Mouse (Mus musculus) lung, postnatal 0 days (tissue): ENCODE measurements at regions not wholly inside any gene's neighbourhood (a gene's known extent, or its start where the extent isn't known, plus 50 kb on each side); places are given as distances from the start of the nearest gene placed in this dataset.
"Not testable (repeated sequence)": the region's sequence is repeated elsewhere in the genome, so short reads cannot be mapped to it uniquely, and the experiment has no call there.

Source experiments
- ATAC-seq: fragments of 200-750 bp; cut with Nextera tagmentation; 2 replicates; pipeline ENCODE4 v1.8.0; 2017; ENCODE audit warnings: moderate library complexity
- DNase-seq: peaks from one replicate; pipeline ENCODE4 v3.0.0-alpha.2; 2016; ENCODE audit warnings: low spot score
- H3K27ac ChIP-seq: fragments of 300-500 bp; sonication (generic); 2 replicates; pipeline ENCODE4 v1.5.1; 2014; ENCODE audit warnings: antibody characterized with exemption, mild to moderate bottlenecking, low read length, mixed read lengths
- H3K27me3 ChIP-seq: fragments of 300-500 bp; sonication (generic); replicated peaks from 2 replicates; pipeline ENCODE4 v1.6.1; 2014; ENCODE audit warnings: low read length, mixed read lengths; ENCODE audit not compliant: insufficient read depth
- H3K36me3 ChIP-seq: fragments of 300-500 bp; sonication (generic); 2 replicates; pipeline ENCODE4 v1.6.1; 2014; ENCODE audit warnings: low read length, mixed read lengths; ENCODE audit not compliant: insufficient read depth
- H3K4me1 ChIP-seq: fragments of 300-500 bp; sonication (generic); 2 replicates; pipeline ENCODE4 v1.6.1; 2014; ENCODE audit warnings: antibody characterized with exemption, low read depth, low read length, mixed read lengths; ENCODE audit not compliant: insufficient read depth
- H3K4me2 ChIP-seq: fragments of 300-500 bp; sonication (generic); replicated peaks from 2 replicates; pipeline ENCODE4 v1.6.1; 2014; ENCODE audit warnings: low read depth, mild to moderate bottlenecking, low read length, moderate library complexity, mixed read lengths
- H3K4me3 ChIP-seq: fragments of 300-500 bp; sonication (generic); 2 replicates; pipeline ENCODE4 v1.5.1; 2014; ENCODE audit warnings: low read depth, low read length
- H3K9ac ChIP-seq: fragments of 300-500 bp; sonication (generic); replicated peaks from 2 replicates; pipeline ENCODE4 v1.6.1; 2014; ENCODE audit warnings: low read depth, mild to moderate bottlenecking
- H3K9me3 ChIP-seq: fragments of 300-500 bp; sonication (generic); 2 replicates; pipeline ENCODE4 v1.6.1; 2016; ENCODE audit warnings: low read length, mixed read lengths
- CTCF ChIP-seq: IDR thresholded peaks from 2 replicates; pipeline ENCODE4 v1.5.1; 2016; ENCODE audit warnings: antibody characterized with exemption, mild to moderate bottlenecking
- EP300 ChIP-seq: IDR thresholded peaks from 2 replicates; pipeline ENCODE4 v1.6.1; 2016; ENCODE audit warnings: antibody characterized with exemption, mild to moderate bottlenecking, control low read depth
- WGBS: fragments of 180-500 bp; shearing (Covaris S2); extraction: QIAGEN DNeasy Blood & Tissue Kit; methylation state at CpG from one replicate; pipeline ENCODE4 v1.1.7; 2014; 5-methylcytosine and 5-hydroxymethylcytosine counted together

DNA sequence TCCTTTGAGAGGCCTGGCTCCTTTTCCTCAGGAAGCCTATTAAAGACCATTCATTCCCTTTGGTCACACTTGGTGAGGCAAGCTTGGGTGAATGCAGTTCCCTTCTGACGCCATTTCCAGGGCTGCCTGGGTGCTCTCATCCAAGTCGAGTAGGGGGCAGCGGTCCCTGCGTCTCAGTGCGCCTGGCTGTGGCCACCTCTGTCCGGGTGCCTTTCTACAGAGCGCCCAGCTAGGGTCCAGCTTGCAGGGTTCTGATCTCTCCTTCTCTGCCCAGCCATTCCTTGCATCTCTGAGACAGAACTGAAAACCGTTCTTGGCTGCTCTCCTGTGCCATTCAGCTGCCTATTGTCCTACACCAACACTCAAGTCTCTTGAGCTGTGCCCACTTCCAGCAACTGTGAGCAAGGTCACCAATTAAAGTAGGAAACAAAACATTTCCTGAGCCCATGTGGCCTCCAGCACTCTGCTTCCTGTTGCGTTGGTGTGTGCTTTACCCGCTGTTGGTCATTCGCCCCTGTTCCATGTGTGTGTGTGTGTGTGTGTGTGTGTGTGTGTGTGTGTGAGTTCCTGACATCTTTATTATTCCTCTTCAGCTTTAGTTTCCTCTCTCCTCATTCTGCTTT is 63.7 kb upstream of the Pax1 start:
- no peak overlapping the region for H3K9ac ChIP-seq
- no peaks in the 10 kb centered on the region for H3K27me3 ChIP-seq
- DNase-seq, result peak; percentile 21
- no peak overlapping the region for H3K4me2 ChIP-seq
- 0 out of 2 replicates have a peak, but pooled peaks cover 3% of the 10 kb centered on the region for H3K4me1 ChIP-seq
- no peaks in the 10 kb centered on the region for H3K9me3 ChIP-seq
- 60% methylated on average over 11 of the region's 11 CpGs for WGBS
- H3K36me3 ChIP-seq, result no peaks in the 10 kb centered on the region
- no peak overlapping the region for H3K27ac ChIP-seq
- no peak overlapping the region for H3K4me3 ChIP-seq
- TF ChIP-seq CTCF (no peak), EP300 (no peak)
- ATAC-seq, result peak; percentile 82

DNA sequence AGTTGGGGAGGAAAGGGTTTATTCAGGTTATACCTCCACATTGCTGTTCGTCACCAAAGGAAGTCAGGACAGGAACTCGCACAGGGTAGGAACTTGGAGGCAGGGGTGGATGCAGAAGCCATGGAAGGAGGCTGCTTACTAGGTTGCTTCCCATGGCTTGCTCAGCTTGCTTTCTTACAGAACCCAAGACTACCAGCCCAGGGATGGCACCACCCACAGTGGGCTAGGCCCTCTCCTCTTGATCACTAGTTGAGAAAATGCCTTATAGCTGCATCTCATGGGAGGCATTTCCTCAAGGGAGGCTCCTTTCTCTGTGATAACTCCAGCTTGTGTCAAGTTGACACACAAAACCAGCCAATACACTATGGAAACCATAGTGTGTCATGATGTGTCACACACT is 66.8 kb upstream of the Pax1 start:
- 79% methylated on average over 2 of the region's 2 CpGs for WGBS

GRCm38 (mm10) chr2:147293294-147293688 is 68.4 kb upstream of the Pax1 start:
- Histone ChIP-seq H3K4me3 (no peak overlapping the region), H3K27me3 (no peaks in the 10 kb centered on the region), H3K9ac (no peak overlapping the region), H3K4me1 (no peaks in the 10 kb centered on the region), H3K4me2 (no peak overlapping the region), H3K9me3 (no peaks in the 10 kb centered on the region), H3K36me3 (no peaks in the 10 kb centered on the region), H3K27ac (no peak overlapping the region)
- WGBS, result 73% methylated on average over 3 of the region's 3 CpGs
- ATAC-seq, result no peak
- no peak for DNase-seq
- TF ChIP-seq EP300 (no peak), CTCF (no peak)

More for the DNA sequence above, 66.8 kb upstream of the Pax1 start:
- H3K4me2 ChIP-seq, H3K4me3 ChIP-seq, H3K36me3 ChIP-seq, H3K27ac ChIP-seq, H3K9me3 ChIP-seq, H3K9ac ChIP-seq, H3K27me3 ChIP-seq, ATAC-seq, H3K4me1 ChIP-seq, DNase-seq: not testable (repeated sequence)

DNA sequence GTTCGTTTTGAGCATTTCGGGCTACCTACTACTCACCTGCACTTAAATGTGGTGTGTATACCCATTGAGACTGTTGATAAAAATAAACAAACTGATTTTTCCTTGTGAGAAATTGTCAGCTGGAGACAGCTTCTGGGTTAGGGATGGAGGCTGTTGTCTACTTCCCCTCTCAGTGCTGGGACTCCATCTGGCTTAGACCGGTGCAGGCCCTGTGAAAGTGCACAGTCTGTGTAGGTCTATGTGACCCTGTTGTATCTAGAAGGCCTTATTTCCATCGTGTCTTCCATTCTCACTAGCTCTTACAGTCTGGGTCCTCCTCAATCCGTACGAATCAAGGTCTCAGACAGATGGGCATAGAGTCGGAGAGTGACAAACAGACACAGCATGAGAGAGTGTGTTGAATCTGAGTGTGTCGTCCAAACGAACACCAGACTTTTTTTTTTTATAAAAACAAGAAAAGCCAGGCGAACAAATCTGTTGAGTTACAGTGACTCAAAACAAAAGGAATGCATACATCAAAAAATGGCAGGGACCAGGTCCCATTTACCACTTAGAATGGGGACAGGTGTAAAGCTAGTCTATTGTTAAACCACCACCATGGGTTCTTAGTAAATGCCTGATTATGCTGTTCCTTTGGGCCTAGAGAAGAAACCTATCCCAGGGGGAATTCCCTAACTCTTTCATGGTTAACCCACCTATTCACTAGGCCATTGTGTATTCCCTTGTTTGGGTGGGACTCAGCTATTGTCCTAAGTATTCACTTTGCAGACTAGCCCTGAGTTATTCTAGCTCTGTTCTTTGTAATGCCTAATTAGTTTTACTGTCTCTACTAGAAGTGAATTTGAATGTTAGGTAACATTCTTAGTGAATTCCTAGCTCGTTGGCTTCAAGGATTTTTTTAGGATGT is 69.1 kb upstream of the Pax1 start:
- no peaks in the 10 kb centered on the region for H3K9me3 ChIP-seq
- H3K9ac ChIP-seq, result no peak overlapping the region
- no peak overlapping the region for H3K4me3 ChIP-seq
- WGBS, result 62% methylated on average over 11 of the region's 11 CpGs
- H3K36me3 ChIP-seq, result no peaks in the 10 kb centered on the region
- H3K4me1 ChIP-seq, result no peaks in the 10 kb centered on the region
- DNase-seq, result no peak
- no peak overlapping the region for H3K27ac ChIP-seq
- no peak for ATAC-seq
- H3K27me3 ChIP-seq, result no peaks in the 10 kb centered on the region
- H3K4me2 ChIP-seq, result no peak overlapping the region
- TF ChIP-seq CTCF (no peak), EP300 (no peak)

- DNase-seq (no peak), ATAC-seq (no peak)
- 60% methylated on average over 3 of the region's 3 CpGs for WGBS
- no peak overlapping the region for H3K27ac ChIP-seq
- no peaks in the 10 kb centered on the region for H3K4me1 ChIP-seq
- H3K36me3 ChIP-seq, result no peaks in the 10 kb centered on the region
- TF ChIP-seq EP300, result no peak
- TF ChIP-seq CTCF, result no peak
- H3K4me2 ChIP-seq, result no peak overlapping the region
- no peaks in the 10 kb centered on the region for H3K27me3 ChIP-seq
- H3K4me3 ChIP-seq, result no peak overlapping the region
- H3K9ac ChIP-seq, result no peak overlapping the region
- H3K9me3 ChIP-seq, result no peaks in the 10 kb centered on the region
Observed at GRCm38 (mm10) chr2:147283390-147283789, 78.3 kb upstream of the Pax1 start.

DNA sequence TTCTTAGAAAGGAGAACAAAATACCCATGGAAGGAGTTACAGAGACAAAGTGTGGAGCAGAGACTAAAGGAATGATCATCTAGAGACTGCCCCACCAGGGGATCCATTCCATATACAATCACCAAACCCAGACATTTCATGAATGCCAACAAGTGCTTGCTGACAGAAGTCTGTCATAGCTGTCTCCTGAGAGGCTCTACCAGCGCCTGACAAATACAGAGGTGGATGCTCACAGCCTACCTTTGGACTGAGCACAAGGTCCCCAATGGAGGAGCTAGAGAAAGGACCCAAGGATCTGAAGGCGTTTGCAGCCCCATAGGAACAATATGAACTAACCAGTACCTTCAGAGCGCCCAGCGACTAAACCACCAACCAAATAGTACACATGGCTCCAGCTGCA is 83.6 kb upstream of the Nkx2-2 start:
- Histone ChIP-seq H3K4me1 (no peaks in the 10 kb centered on the region), H3K27me3 (no peaks in the 10 kb centered on the region), H3K27ac (no peak overlapping the region), H3K36me3 (no peaks in the 10 kb centered on the region), H3K4me2 (no peak overlapping the region), H3K4me3 (no peak overlapping the region), H3K9ac (no peak overlapping the region), H3K9me3 (no peaks in the 10 kb centered on the region)
- TF ChIP-seq EP300 (no peak), CTCF (no peak)
- ATAC-seq, result no peak
- no peak for DNase-seq
- 87% methylated on average over 4 of the region's 4 CpGs for WGBS
